In the genomic region with DNA sequence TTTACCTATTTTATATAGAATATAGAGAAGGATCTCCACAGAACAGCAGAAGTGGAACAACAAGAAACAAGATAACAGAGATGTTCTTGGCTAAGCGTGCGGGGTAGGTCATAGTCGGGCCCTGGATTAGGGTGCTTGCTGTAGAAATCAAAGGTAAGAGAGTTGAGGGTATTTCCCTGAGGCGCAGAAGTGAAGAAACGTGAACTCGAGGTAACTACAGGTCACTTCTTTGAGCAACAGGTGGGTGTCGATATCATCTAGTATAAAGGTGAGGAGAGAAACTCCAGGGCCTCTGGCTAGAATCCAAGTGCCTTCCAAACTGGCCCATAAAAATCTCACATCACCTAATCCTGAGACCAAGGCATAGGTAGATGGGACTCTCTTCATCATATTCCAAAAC, we compare ENCODE assay signal across 12 mouse cellular contexts.
"Had no signal": no experiment of that assay in that cellular context is flagged by ENCODE, and none has a peak within 500 bp of the region (broad histone marks: within the 10 kb centered on the region; RNA-seq: fewer than 3 reads in every experiment).

No protein-coding gene starts in this region.

- DNase-seq: retina, postnatal 1 day; right cerebral cortex, adult 18-20 months; right cerebral cortex, postnatal 14 days; right cerebral cortex, postnatal 25 days; right cerebral cortex, postnatal 4 days; spleen, adult 18-20 months; thymus, adult 18-20 months; thymus, adult 2 months; thymus, postnatal 14 days; thymus, postnatal 25 days; thymus, postnatal 36 days; thymus, postnatal 4 days had no signal
